Mouse (Mus musculus) MEL (cell line): ENCODE data around the gene Plcg1.

Source experiments
- BHLHE40 ChIP-seq: IDR thresholded peaks from 2 replicates; pipeline ENCODE4 v1.6.1; 2012; ENCODE audit warnings: low read depth, mild to moderate bottlenecking, inconsistent platforms, low read length, improper control_type of control experiment, borderline replicate concordance
- CTCF ChIP-seq, 3 experiments: IDR thresholded peaks in 2 of 3; conservative IDR thresholded peaks in 1 of 3; 2 replicates each; pipeline ENCODE4 v1.5.1; 2011 to 2012; ENCODE audit warnings: low read length in 3 of 3, low read depth in 2 of 3, mild to moderate bottlenecking in 2 of 3, improper control_type of control experiment in 1 of 3, inconsistent platforms in 1 of 3, mixed read lengths in 1 of 3, moderate library complexity in 1 of 3; ENCODE audit not compliant: control insufficient read depth in 1 of 3, insufficient read depth in 1 of 3, poor library complexity in 1 of 3, severe bottlenecking in 1 of 3
- EP300 ChIP-seq, 2 experiments: IDR thresholded peaks; 2 replicates each; pipeline ENCODE4 v1.6.1; 2011; ENCODE audit warnings: improper control_type of control experiment in 2 of 2, low read length in 2 of 2, low read depth in 1 of 2, mild to moderate bottlenecking in 1 of 2
- GABPA ChIP-seq: IDR thresholded peaks from 2 replicates; pipeline ENCODE4 v1.6.1; 2012; ENCODE audit warnings: low read depth, mild to moderate bottlenecking, inconsistent platforms, low read length, improper control_type of control experiment, moderate library complexity
- JUND ChIP-seq: IDR thresholded peaks from 2 replicates; pipeline ENCODE4 v1.6.1; 2011; ENCODE audit warnings: low read depth, mild to moderate bottlenecking, improper control_type of control experiment, low read length
- MYB ChIP-seq: IDR thresholded peaks from 2 replicates; pipeline ENCODE4 v1.6.1; 2011; ENCODE audit warnings: mild to moderate bottlenecking, low read depth, low read length, improper control_type of control experiment
- MYC ChIP-seq: IDR thresholded peaks from 2 replicates; pipeline ENCODE4 v1.6.1; 2011; ENCODE audit warnings: low read depth, mild to moderate bottlenecking, low read length, improper control_type of control experiment, moderate library complexity
- NELFE ChIP-seq: IDR thresholded peaks from 2 replicates; pipeline ENCODE4 v1.6.1; 2011; ENCODE audit warnings: low read depth, low read length, improper control_type of control experiment
- NRF1 ChIP-seq: IDR thresholded peaks from 2 replicates; pipeline ENCODE4 v1.6.1; 2014; ENCODE audit warnings: low read depth, mild to moderate bottlenecking, inconsistent platforms, low read length, improper control_type of control experiment, moderate library complexity; ENCODE audit not compliant: poor library complexity, insufficient read depth, severe bottlenecking
- POLR2A ChIP-seq, 2 experiments: IDR thresholded peaks; 2 replicates each; pipeline ENCODE4 v1.6.1; 2011 to 2012; ENCODE audit warnings: low read length in 2 of 2, mild to moderate bottlenecking in 2 of 2, control low read depth in 1 of 2, improper control_type of control experiment in 1 of 2, low read depth in 1 of 2, moderate library complexity in 1 of 2; ENCODE audit not compliant: control insufficient read depth in 1 of 2, insufficient read depth in 1 of 2, poor library complexity in 1 of 2
- TAL1 ChIP-seq: IDR thresholded peaks from 2 replicates; pipeline ENCODE4 v1.6.1; 2012; ENCODE audit warnings: mild to moderate bottlenecking, inconsistent platforms, low read length, moderate library complexity, mixed read lengths
- TCF12 ChIP-seq: IDR thresholded peaks from 2 replicates; pipeline ENCODE4 v1.6.1; 2014; ENCODE audit warnings: low read depth, mild to moderate bottlenecking, inconsistent platforms, low read length, improper control_type of control experiment, moderate library complexity
- ZNF384 ChIP-seq: IDR thresholded peaks from 2 replicates; pipeline ENCODE4 v1.6.1; 2012; ENCODE audit warnings: low read depth, mild to moderate bottlenecking, inconsistent platforms, low read length, improper control_type of control experiment

DNA sequence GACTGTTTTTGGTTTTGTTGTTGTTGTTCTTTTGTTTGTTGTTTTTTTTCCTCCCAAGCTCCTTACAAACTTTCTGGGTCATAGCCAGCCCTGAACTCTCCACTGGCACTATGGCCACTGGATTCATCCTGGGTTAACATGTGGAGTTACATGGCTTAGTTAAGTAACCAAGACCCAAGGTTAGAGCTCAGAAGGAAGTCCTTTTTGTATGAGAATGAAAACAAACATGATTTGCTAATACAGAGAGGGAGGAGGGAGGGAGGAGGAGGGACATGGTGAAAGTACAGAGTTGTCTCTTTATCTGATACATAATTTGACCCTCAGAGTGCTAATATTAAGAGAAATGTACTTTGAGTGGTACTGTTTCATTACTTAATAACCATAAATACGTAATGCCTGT is 67.1 kb downstream of the Plcg1 start:
- no peak for TF ChIP-seq CTCF (IDR thresholded peaks at IDR 0.05 in 2 of 3, conservative IDR thresholded peaks at IDR 0.05 in 1 of 3; ENCODE audit: control insufficient read depth in 1 of 3, insufficient read depth in 1 of 3, low read depth in 2 of 3, low read length in 3 of 3, poor library complexity in 1 of 3, severe bottlenecking in 1 of 3)
- no peak for TF ChIP-seq POLR2A (IDR thresholded peaks at IDR 0.05; ENCODE audit: control insufficient read depth in 1 of 2, insufficient read depth in 1 of 2, low read depth in 1 of 2, low read length in 2 of 2, poor library complexity in 1 of 2)
- TF ChIP-seq TCF12, result no peak
- TF ChIP-seq GABPA, result no peak
- TF ChIP-seq TAL1, result no peak
- TF ChIP-seq NELFE, result no peak
- no peak for TF ChIP-seq JUND
- no peak for TF ChIP-seq ZNF384
- TF ChIP-seq MYB, result no peak
- TF ChIP-seq MYC, result no peak
- TF ChIP-seq NRF1, result no peak
- TF ChIP-seq BHLHE40, result no peak
- no peak for TF ChIP-seq EP300 (IDR thresholded peaks at IDR 0.05; ENCODE audit: low read depth in 1 of 2, low read length in 2 of 2)
